Mouse (Mus musculus) midbrain, embryonic 14.5 days (tissue): ENCODE measurements around the gene Lnpk. TPM values are rescaled to one million over a fixed set of nuclear protein-coding genes. Genes with fewer than 3 reads are reported as not detected.

ENCODE experiments used
- ATAC-seq: fragments of 200-750 bp; cut with Nextera tagmentation; 2 replicates; pipeline ENCODE4 v1.8.0; 2017; ENCODE audit warnings: moderate number of reproducible peaks, moderate library complexity; ENCODE audit not compliant: low FRiP score, low TSS enrichment
- DNase-seq: peaks from one replicate; pipeline ENCODE4 v3.0.0-alpha.2; 2015
- H3K27ac ChIP-seq: fragments of 300-500 bp; sonication (generic); replicated peaks from 2 replicates; pipeline ENCODE4 v1.5.1; 2014; ENCODE audit warnings: mild to moderate bottlenecking, low read depth, low read length, moderate library complexity
- H3K27me3 ChIP-seq: fragments of 300-500 bp; sonication (generic); 2 replicates; pipeline ENCODE4 v1.6.1; 2014; ENCODE audit warnings: low read length, control low read depth, mixed read lengths; ENCODE audit not compliant: control insufficient read depth, insufficient read depth
- H3K36me3 ChIP-seq: fragments of 300-500 bp; sonication (generic); 2 replicates; pipeline ENCODE4 v1.6.1; 2014; ENCODE audit warnings: low read length, control low read depth; ENCODE audit not compliant: control insufficient read depth, insufficient read depth
- H3K4me1 ChIP-seq: fragments of 300-500 bp; sonication (generic); 2 replicates; pipeline ENCODE4 v1.6.1; 2014; ENCODE audit warnings: mild to moderate bottlenecking, antibody characterized with exemption, low read length, control low read depth; ENCODE audit not compliant: control insufficient read depth, insufficient read depth
- H3K4me2 ChIP-seq: fragments of 300-500 bp; sonication (generic); 2 replicates; pipeline ENCODE4 v1.6.1; 2014; ENCODE audit warnings: mild to moderate bottlenecking, low read length, moderate library complexity
- H3K4me3 ChIP-seq: fragments of 300-500 bp; sonication (generic); replicated peaks from 2 replicates; pipeline ENCODE4 v1.5.1; 2014; ENCODE audit warnings: low read depth, low read length
- H3K9ac ChIP-seq: fragments of 300-500 bp; sonication (generic); replicated peaks from 2 replicates; pipeline ENCODE4 v1.6.1; 2014; ENCODE audit warnings: mild to moderate bottlenecking, low read length, moderate library complexity
- H3K9me3 ChIP-seq: fragments of 300-500 bp; sonication (generic); 2 replicates; pipeline ENCODE4 v1.6.1; 2016; ENCODE audit warnings: low read length, control low read depth, mixed read lengths; ENCODE audit not compliant: control insufficient read depth
- WGBS: fragments of 180-500 bp; shearing (Covaris S2); extraction: QIAGEN DNeasy Blood & Tissue Kit; methylation state at CpG from one replicate; pipeline ENCODE4 v1.1.7; 2014; 5-methylcytosine and 5-hydroxymethylcytosine counted together
- polyA plus RNA-seq: library from polyadenylated mRNA; unstranded; fragments of >200 nt; fragmentation: Nextera tagmentation; extraction: Ambion mirVana; gene quantifications from 2 replicates; pipeline ENCODE4 v1.2.1, GENCODE M21; 2014

Lnpk gene
- 58.2 and 61.4 TPM in 2 replicates for polyA plus RNA-seq

GRCm38 (mm10) chr2:74578843-74579489 is at the start of gene Lnpk:
Gene Lnpk (minus strand): TSS chr2:74579435.
- Histone ChIP-seq H3K4me2 (peak within 1 kb of the TSS; percentile 79), H3K27ac (peak within 1 kb of the TSS; percentile 85), H3K9me3 (no peaks in the 10 kb centered on the region), H3K27me3 (no peaks in the 10 kb centered on the region), H3K36me3 (no peaks in the 10 kb centered on the region), H3K9ac (peak within 1 kb of the TSS; percentile 90), H3K4me1 (peaks cover 11% of the 10 kb centered on the region; the same call in 1 of the 2 replicates), H3K4me3 (peak within 1 kb of the TSS; percentile 91)
- ATAC-seq (peak; percentile 99), DNase-seq (peak; percentile 96)
- WGBS: under 1% methylated on average over 34 of the region's 34 CpGs

DNA sequence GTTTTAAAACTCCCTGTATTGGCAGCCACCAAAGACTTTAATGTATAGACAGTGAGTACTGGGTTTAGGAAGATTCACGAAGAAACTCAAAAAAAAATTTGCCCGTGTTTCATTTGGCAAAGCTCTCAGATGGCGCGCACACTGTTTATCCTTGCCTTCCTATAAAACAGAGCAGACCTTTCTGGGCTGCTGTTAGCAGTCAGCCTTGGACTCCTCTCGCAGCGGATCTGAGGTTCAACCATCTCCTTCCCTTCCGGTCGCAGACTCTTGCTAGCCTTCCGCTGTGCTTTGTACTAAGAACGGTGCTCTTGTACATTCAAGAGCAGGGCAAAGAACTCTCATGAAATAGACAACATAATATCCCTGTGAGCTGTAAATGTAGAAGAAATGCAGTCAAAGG is 41.1 kb upstream of the Lnpk start:
- Histone ChIP-seq H3K27ac (no peak overlapping the region), H3K4me1 (no peaks in the 10 kb centered on the region), H3K36me3 (no peaks in the 10 kb centered on the region), H3K27me3 (no peaks in the 10 kb centered on the region), H3K4me2 (no peak overlapping the region), H3K9ac (no peak overlapping the region), H3K4me3 (no peak overlapping the region), H3K9me3 (no peaks in the 10 kb centered on the region)
- ATAC-seq (no peak), DNase-seq (no peak)
- WGBS: 91% methylated on average over 10 of the region's 10 CpGs

- ATAC-seq (no peak), DNase-seq (no peak)
- Histone ChIP-seq H3K4me1 (no peaks in the 10 kb centered on the region), H3K36me3 (no peaks in the 10 kb centered on the region), H3K27me3 (no peaks in the 10 kb centered on the region), H3K4me2 (no peak overlapping the region), H3K9me3 (no peaks in the 10 kb centered on the region), H3K9ac (no peak overlapping the region), H3K4me3 (no peak overlapping the region), H3K27ac (no peak overlapping the region)
- WGBS: 92% methylated on average over 3 of the region's 3 CpGs
Measured at GRCm38 (mm10) chr2:74619676-74620246, 40.5 kb upstream of the Lnpk start.

DNA sequence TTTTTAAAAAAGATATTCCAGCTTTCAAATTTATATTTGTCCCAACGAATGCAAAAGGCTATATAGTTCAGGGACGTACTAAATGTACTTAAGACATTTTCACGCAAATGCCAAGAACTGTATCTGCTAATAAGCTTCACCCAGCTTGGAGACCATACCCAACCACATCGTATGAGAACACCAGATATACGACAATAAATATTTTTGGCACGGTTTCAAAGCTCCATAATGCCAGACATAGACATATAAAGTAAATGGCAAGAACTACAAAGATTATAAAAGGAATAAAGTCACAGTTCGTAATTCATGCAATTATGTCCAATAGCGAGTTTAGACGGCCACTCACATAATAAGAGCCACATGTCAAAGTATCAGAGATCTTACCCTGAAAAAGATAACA is 38.5 kb upstream of the Lnpk start:
- Histone ChIP-seq H3K4me1 (no peaks in the 10 kb centered on the region), H3K9ac (no peak overlapping the region), H3K27me3 (no peaks in the 10 kb centered on the region), H3K9me3 (no peaks in the 10 kb centered on the region), H3K4me3 (no peak overlapping the region), H3K4me2 (no peak overlapping the region), H3K36me3 (no peaks in the 10 kb centered on the region), H3K27ac (no peak overlapping the region)
- no peak for ATAC-seq
- 88% methylated on average over 9 of the region's 9 CpGs for WGBS
- no peak for DNase-seq

DNA sequence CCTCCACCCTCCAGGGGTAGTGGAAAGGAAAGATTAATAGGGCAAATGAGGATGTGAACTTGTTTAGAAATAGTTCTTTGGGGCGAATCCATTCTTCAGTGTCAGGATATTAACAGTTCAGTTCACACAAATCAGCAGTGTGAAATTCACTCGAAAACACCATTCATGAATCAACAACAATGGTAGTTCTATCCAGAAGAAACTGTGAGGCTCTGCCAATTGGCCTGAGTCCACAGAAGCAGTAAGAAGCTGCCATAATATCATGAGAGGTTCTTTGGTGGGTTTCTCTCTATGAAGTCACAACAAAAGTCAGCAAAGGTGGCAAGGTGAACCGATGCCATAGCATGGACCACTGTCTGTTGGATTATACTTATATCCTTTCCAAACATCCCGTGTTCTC is 32.2 kb upstream of the Lnpk start:
- no peak overlapping the region for H3K4me2 ChIP-seq
- no peak for DNase-seq
- no peaks in the 10 kb centered on the region for H3K9me3 ChIP-seq
- H3K4me1 ChIP-seq: no peaks in the 10 kb centered on the region
- H3K27ac ChIP-seq: no peak overlapping the region
- 84% methylated on average over 4 of the region's 4 CpGs for WGBS
- no peak overlapping the region for H3K4me3 ChIP-seq
- no peak for ATAC-seq
- H3K9ac ChIP-seq: no peak overlapping the region
- H3K36me3 ChIP-seq: no peaks in the 10 kb centered on the region
- no peaks in the 10 kb centered on the region for H3K27me3 ChIP-seq

DNA sequence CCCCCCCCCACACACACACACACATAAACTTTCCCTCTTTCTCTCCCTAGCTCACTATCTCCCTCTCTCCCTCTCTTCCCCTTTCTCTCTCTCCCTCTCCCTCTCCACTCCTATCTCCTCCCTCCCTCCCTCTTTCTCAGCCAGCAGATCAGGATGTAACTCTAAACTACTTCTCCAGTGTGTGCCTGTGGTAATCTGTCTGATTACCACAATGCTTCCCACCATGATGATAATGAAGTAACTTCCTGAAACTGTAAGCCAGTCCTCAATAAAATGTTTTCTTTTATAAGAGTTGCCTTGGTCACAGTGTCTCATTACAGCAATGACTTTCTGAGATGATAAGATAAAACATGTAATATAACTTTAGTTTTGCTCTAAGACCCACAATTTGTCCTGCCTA is 30.1 kb upstream of the Lnpk start:
- Histone ChIP-seq H3K27ac (no peak overlapping the region), H3K36me3 (no peaks in the 10 kb centered on the region), H3K4me2 (no peak overlapping the region), H3K4me1 (no peaks in the 10 kb centered on the region), H3K4me3 (no peak overlapping the region), H3K9me3 (no peaks in the 10 kb centered on the region), H3K27me3 (no peaks in the 10 kb centered on the region), H3K9ac (no peak overlapping the region)
- ATAC-seq: no peak
- DNase-seq: no peak

DNA sequence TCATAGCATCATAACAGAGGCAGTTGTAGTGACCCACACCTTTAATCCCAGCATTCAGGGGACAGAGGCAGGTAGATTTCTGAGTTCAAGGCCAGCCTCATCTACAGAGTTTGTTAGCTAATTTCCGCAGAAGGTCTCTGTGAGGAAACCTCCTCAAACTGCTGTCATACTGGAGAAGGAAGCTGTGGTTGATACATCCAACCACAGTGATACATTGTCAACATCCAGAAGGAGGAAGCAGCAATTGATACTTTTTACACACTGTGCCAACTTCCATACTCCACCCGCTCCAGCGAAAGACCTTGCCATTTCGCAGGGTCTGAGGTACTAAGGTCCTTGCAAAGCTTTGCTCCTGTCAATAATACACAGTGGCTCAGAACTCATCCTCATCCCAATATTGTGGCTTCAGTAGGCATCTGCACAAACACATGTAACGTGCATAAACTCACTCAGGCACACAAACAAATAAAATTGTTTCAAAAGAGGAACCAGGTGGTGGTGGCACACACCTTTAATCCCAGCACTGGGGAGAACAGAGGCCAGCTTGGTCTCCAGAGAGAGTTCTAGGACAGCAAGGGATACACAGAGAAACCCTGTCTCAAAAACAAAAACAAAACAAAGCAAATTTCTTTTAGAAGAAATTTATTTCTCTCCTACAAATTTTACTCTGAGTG is 27.0 kb upstream of the Lnpk start:
- Histone ChIP-seq H3K4me1 (no peaks in the 10 kb centered on the region), H3K27ac (no peak overlapping the region), H3K9ac (no peak overlapping the region), H3K36me3 (no peaks in the 10 kb centered on the region), H3K27me3 (no peaks in the 10 kb centered on the region), H3K4me2 (no peak overlapping the region), H3K4me3 (no peak overlapping the region), H3K9me3 (no peaks in the 10 kb centered on the region)
- 87% methylated on average over 5 of the region's 5 CpGs for WGBS
- ATAC-seq: no peak
- DNase-seq: no peak

- no peaks in the 10 kb centered on the region for H3K4me1 ChIP-seq
- no peak overlapping the region for H3K27ac ChIP-seq
- ATAC-seq (no peak), DNase-seq (no peak)
- no peaks in the 10 kb centered on the region for H3K9me3 ChIP-seq
- WGBS: 32% methylated on average over 3 of the region's 3 CpGs
- H3K4me2 ChIP-seq: no peak overlapping the region
- H3K36me3 ChIP-seq: no peaks in the 10 kb centered on the region
- H3K4me3 ChIP-seq: no peak overlapping the region
- H3K9ac ChIP-seq: no peak overlapping the region
- H3K27me3 ChIP-seq: no peaks in the 10 kb centered on the region
Measured at GRCm38 (mm10) chr2:74604011-74604410, 24.8 kb upstream of the Lnpk start.

DNA sequence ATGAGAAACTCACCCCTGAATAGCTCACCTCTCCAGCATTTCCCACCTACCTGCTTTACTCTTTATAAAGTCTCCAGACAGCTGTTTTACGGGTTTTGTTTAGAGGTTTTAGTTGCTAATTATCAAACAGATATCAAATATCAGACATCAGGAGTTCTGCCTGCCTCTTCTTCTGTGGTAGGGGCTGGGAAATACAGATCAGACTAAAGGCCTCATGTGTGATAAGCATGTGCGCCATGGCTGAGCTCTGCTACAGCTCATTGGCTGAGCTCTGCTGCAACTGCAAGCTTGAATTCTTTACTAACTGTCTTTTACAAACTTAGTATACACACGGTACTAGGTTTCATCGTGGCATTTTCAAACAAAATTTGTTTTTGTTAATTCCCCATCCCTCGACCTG is 23.2 kb upstream of the Lnpk start:
- DNase-seq (no peak), ATAC-seq (no peak)
- no peak overlapping the region for H3K27ac ChIP-seq
- H3K9ac ChIP-seq: no peak overlapping the region
- no peak overlapping the region for H3K4me3 ChIP-seq
- 87% methylated on average over 5 of the region's 5 CpGs for WGBS
- no peaks in the 10 kb centered on the region for H3K9me3 ChIP-seq
- H3K4me2 ChIP-seq: no peak overlapping the region
- H3K36me3 ChIP-seq: no peaks in the 10 kb centered on the region
- H3K4me1 ChIP-seq: no peaks in the 10 kb centered on the region
- no peaks in the 10 kb centered on the region for H3K27me3 ChIP-seq
